Mouse (Mus musculus): ENCODE data around the gene 4930455H04Rik.

DNA sequence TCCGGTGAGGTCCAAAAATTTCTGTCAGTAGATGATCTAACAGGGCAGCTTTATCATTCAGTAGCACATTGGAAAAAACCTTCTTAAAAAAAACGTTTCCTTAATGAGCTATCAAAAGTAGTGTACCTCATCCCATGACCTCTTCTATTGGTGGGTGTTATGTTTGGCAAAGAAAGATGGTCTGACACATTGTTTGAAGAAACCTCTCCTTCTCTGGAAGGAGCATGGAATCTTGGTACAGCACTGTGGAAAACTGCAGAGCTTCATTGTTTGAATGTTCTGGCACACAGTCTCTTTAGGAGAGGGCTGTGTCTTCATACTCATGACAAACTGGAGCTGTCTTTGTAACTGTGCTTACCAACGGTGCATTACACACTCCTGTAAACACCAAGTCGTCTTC, 4.9 kb upstream of the 4930455H04Rik start:
- TF ChIP-seq POLR2A (IDR thresholded peaks at IDR 0.05; ENCODE audit: insufficient read depth, low read length) (no peak), CTCF (IDR thresholded peaks at IDR 0.05; ENCODE audit: low read depth, low read length) (no peak), EP300 (IDR thresholded peaks at IDR 0.05; ENCODE audit: insufficient read depth, low read depth, low read length) (no peak)
